Mouse (Mus musculus) heart, embryonic 11.5 days (tissue): Measurements from ENCODE around the gene Cyp4f15. TPM values are rescaled to one million over a fixed set of nuclear protein-coding genes. Genes with fewer than 3 reads are reported as not detected.

ENCODE experiments used
- ATAC-seq: fragments of 200-750 bp; cut with Nextera tagmentation; replicated peaks from 2 replicates; pipeline ENCODE4 v1.8.0; 2017; ENCODE audit warnings: moderate library complexity; ENCODE audit not compliant: insufficient number of reproducible peaks, low FRiP score, low TSS enrichment
- H3K27ac ChIP-seq: fragments of 300-500 bp; sonication (generic); 2 replicates; pipeline ENCODE4 v1.5.1; 2014; ENCODE audit warnings: mild to moderate bottlenecking, low read depth, low read length
- H3K27me3 ChIP-seq: fragments of 300-500 bp; sonication (generic); 2 replicates; pipeline ENCODE4 v1.6.1; 2014; ENCODE audit warnings: mild to moderate bottlenecking, low read length, mixed read lengths; ENCODE audit not compliant: control insufficient read depth, insufficient read depth
- H3K36me3 ChIP-seq: fragments of 300-500 bp; sonication (generic); 2 replicates; pipeline ENCODE4 v1.6.1; 2014; ENCODE audit warnings: mild to moderate bottlenecking, low read length, moderate library complexity, mixed read lengths; ENCODE audit not compliant: control insufficient read depth, insufficient read depth
- H3K4me1 ChIP-seq: fragments of 300-500 bp; sonication (generic); 2 replicates; pipeline ENCODE4 v1.6.1; 2014; ENCODE audit warnings: low read length; ENCODE audit not compliant: control insufficient read depth, insufficient read depth
- H3K4me2 ChIP-seq: fragments of 300-500 bp; sonication (generic); 2 replicates; pipeline ENCODE4 v1.6.1; 2014; ENCODE audit warnings: mild to moderate bottlenecking, moderate library complexity
- H3K4me3 ChIP-seq: fragments of 300-500 bp; sonication (generic); 2 replicates; pipeline ENCODE4 v1.5.1; 2014; ENCODE audit warnings: low read depth, low read length
- H3K9ac ChIP-seq: fragments of 300-500 bp; sonication (generic); 2 replicates; pipeline ENCODE4 v1.6.1; 2014; ENCODE audit warnings: mild to moderate bottlenecking, low read depth, low read length, moderate library complexity
- H3K9me3 ChIP-seq: fragments of 300-500 bp; sonication (generic); replicated peaks from 2 replicates; pipeline ENCODE4 v1.6.1; 2016; ENCODE audit warnings: low read length; ENCODE audit not compliant: control insufficient read depth
- WGBS: fragments of 180-500 bp; shearing (Covaris S2); extraction: QIAGEN DNeasy Blood & Tissue Kit; methylation state at CpG from one replicate; pipeline ENCODE4 v1.1.7; 2014; ENCODE audit not compliant: insufficient replicate concordance; 5-methylcytosine and 5-hydroxymethylcytosine counted together
- polyA plus RNA-seq: library from polyadenylated mRNA; unstranded; fragments of >200 nt; fragmentation: Nextera tagmentation; extraction: Ambion mirVana; gene quantifications from 2 replicates; pipeline ENCODE4 v1.2.1, GENCODE M21; 2014

The Cyp4f15 gene
- polyA plus RNA-seq, 1 experiment from 2014 or later: 0.19 TPM

- H3K9ac ChIP-seq: no peak overlapping the region
- no peak overlapping the region for H3K4me2 ChIP-seq
- H3K36me3 ChIP-seq: no peaks in the 10 kb centered on the region
- H3K4me1 ChIP-seq: no peaks in the 10 kb centered on the region
- no peak overlapping the region for H3K4me3 ChIP-seq
- 65% methylated on average over 3 of the region's 3 CpGs for WGBS
- H3K9me3 ChIP-seq: peaks cover 3% of the 10 kb centered on the region; the same call in 1 of the 2 replicates
- no peak for ATAC-seq
- no peak overlapping the region for H3K27ac ChIP-seq
- no peaks in the 10 kb centered on the region for H3K27me3 ChIP-seq
These were observed 43.6 kb downstream of the Cyp4f15 start for GRCm38 (mm10) chr17:32729029-32729428.

GRCm38 (mm10) chr17:32738406-32738805 lies 53.0 kb downstream of the Cyp4f15 start:
- H3K4me2 ChIP-seq: no peak overlapping the region
- no peak for ATAC-seq

GRCm38 (mm10) chr17:32741057-32741456 lies 55.6 kb downstream of the Cyp4f15 start:
- Histone ChIP-seq H3K9ac (no peak overlapping the region), H3K27ac (no peak overlapping the region), H3K4me2 (no peak overlapping the region), H3K27me3 (no peaks in the 10 kb centered on the region), H3K4me3 (no peak overlapping the region), H3K9me3 (no peaks in the 10 kb centered on the region), H3K36me3 (no peaks in the 10 kb centered on the region), H3K4me1 (no peaks in the 10 kb centered on the region)
- 57% methylated on average over 1 of the region's 1 CpGs for WGBS
- ATAC-seq: no peak

More at GRCm38 (mm10) chr17:32738406-32738805, 53.0 kb downstream of the Cyp4f15 start:
- no peaks in the 10 kb centered on the region for H3K9me3 ChIP-seq
- 66% methylated on average over 1 of the region's 1 CpGs for WGBS
- H3K4me3 ChIP-seq: no peak overlapping the region
- no peak overlapping the region for H3K9ac ChIP-seq
- H3K4me1 ChIP-seq: no peaks in the 10 kb centered on the region
- H3K36me3 ChIP-seq: no peaks in the 10 kb centered on the region
- no peak overlapping the region for H3K27ac ChIP-seq
- no peaks in the 10 kb centered on the region for H3K27me3 ChIP-seq

DNA sequence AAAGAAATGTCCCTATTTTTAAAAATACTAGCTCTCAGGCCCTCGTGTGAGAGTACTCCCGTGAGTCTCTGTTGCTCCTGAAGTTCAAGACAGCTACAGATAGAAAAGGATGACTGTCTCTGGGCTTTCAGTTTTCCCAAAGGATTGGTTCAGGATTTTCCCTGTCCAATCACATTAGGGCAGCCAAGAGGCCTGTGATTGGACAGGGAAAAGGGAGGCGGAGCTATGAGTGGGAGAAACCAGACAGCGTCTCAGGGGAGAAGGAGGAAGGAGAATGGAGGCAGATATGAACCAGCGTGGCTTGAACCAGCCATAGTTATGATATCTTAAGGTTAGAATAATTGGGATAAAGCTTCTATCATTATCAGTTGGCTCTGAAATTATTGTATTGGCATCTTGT lies 65.2 kb downstream of the Cyp4f15 start:
- Histone ChIP-seq H3K36me3 (no peaks in the 10 kb centered on the region), H3K4me1 (no peaks in the 10 kb centered on the region), H3K4me3 (no peak overlapping the region), H3K4me2 (no peak overlapping the region), H3K27me3 (no peaks in the 10 kb centered on the region), H3K9ac (no peak overlapping the region), H3K27ac (no peak overlapping the region), H3K9me3 (no peaks in the 10 kb centered on the region)
- WGBS: 33% methylated on average over 5 of the region's 5 CpGs
- ATAC-seq: no peak

Other genes with a start within 250 kb of the Cyp4f15 start
- not detected in 2 replicates for gene Cyp4f39, start 232.9 kb upstream of the Cyp4f15 start, polyA plus RNA-seq
- 4.6 and 5.1 TPM in 2 replicates for gene Cyp4f17, start 179.6 kb upstream of the Cyp4f15 start, polyA plus RNA-seq
- 12.6 and 15.9 TPM in 2 replicates for gene Cyp4f16, start 149.1 kb upstream of the Cyp4f15 start, polyA plus RNA-seq
- gene Cyp4f37, start 64.3 kb upstream of the Cyp4f15 start, polyA plus RNA-seq: not detected in 2 replicates
- not detected in 2 replicates for gene Cyp4f40, start 26.7 kb upstream of the Cyp4f15 start, polyA plus RNA-seq
- 26.7 and 35.0 TPM in 2 replicates for gene Zfp871, start 102.7 kb downstream of the Cyp4f15 start, polyA plus RNA-seq
- gene Zfp811, start 124.3 kb downstream of the Cyp4f15 start, polyA plus RNA-seq: 1.00 and 2.1 TPM in 2 replicates
- gene Zfp799, start 144.6 kb downstream of the Cyp4f15 start, polyA plus RNA-seq: 8.0 and 10.5 TPM in 2 replicates
- gene Zfp870, start 206.0 kb downstream of the Cyp4f15 start, polyA plus RNA-seq: 4.8 and 5.9 TPM in 2 replicates
- not detected in 2 replicates for gene Cyp4f14, start 231.7 kb downstream of the Cyp4f15 start, polyA plus RNA-seq